Mouse (Mus musculus): ENCODE measurements around the gene Rgs13. TPM values are rescaled to one million over a fixed set of nuclear protein-coding genes. Genes with fewer than 3 reads are reported as not detected.

Gene Rgs13
- polyA plus RNA-seq, 1 experiment, result not detected

DNA sequence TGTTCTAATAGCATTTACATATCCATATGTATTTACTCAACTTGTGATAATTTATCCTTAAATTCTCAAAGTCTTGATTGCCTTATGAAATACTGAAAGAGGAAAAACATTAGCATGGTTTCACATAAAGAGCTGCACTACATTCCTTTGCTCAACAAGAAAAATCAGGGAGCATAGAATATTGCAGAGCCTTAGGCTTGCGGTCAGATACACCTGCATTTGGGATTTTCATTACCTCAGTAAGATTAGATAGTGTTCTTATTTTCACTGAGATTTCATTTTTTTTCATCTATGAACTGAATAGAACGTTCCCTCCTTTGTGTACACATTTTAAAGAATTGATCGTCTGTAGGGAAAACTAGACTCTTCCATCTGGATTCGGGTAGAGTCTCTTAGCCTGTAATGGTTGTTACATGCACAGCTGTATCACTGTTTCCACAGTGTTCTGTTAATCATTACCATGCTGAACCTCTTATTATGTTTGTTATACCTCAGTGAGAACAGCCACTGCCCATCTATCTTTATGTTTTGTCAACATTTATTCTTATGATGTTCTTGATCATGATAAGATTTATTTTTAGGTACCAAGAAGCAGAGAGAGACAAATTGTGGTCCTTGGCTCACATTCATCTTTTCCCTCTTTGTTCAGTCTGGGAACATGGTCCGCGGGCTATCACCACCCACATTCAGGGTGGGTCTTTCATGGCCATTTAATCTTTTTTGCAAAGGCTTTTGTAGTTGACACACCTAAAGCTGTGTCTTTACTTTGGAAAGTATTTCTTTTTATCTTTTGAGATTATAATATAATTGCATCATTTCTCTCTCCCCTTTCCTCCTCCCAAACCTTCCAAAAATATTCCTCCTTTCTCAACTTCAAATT lies 61.1 kb downstream of the Rgs13 start:
- H3K4me1 ChIP-seq (ENCODE audit: control insufficient read depth, insufficient read depth, low read length), result no peaks in the 10 kb centered on the region
- H3K27ac ChIP-seq (ENCODE audit: insufficient read depth, low read length), result no peak overlapping the region
- H3K9me3 ChIP-seq (replicated peaks; ENCODE audit: control insufficient read depth, insufficient read depth, low read length, poor library complexity, severe bottlenecking), result no peaks in the 10 kb centered on the region
- H3K27me3 ChIP-seq (ENCODE audit: control insufficient read depth, insufficient read depth, low read length, poor library complexity, severe bottlenecking), result no peaks in the 10 kb centered on the region
- no peaks in the 10 kb centered on the region for H3K36me3 ChIP-seq (ENCODE audit: control insufficient read depth, insufficient read depth, low read length, poor library complexity, severe bottlenecking)
- H3K9ac ChIP-seq (ENCODE audit: low read depth, poor library complexity, severe bottlenecking), result no peak overlapping the region
- no peak overlapping the region for H3K4me3 ChIP-seq (ENCODE audit: low read depth, low read length)
- TF ChIP-seq EP300 (IDR thresholded peaks at IDR 0.05; ENCODE audit: insufficient read depth, low read depth, low read length) (no peak), POLR2A (IDR thresholded peaks at IDR 0.05; ENCODE audit: insufficient read depth, low read length) (no peak), CTCF (IDR thresholded peaks at IDR 0.05; ENCODE audit: low read depth, low read length) (no peak)

DNA sequence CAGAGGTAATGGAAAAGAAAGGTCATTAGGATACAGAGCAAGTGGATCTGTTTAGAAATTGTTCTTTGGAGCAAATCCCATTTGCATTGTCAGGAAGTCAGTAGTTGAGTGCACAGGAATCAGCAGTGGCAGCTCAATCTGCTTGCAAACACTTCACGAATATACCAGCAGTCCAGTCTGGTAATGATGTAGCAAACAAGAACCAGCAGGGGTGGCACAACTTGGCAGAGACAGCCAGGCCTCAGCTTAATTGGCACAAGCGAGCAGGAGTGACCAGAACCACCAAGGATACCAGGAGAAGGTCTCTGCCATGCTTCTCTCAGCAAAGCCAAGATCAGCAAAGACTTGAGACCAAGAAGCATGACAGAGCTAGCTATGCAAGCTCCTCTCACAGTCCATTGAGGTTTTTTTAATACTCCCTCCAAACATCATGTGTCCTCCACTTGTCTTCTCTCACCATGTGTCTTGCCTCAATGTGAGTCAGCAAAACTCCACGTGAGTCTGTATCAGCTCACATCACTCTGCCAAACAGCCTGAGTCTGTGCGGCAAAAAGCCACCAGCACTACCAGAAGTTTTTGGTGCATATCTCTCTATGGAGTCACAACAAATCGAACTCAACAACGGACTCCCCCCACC lies 63.6 kb downstream of the Rgs13 start:
- TF ChIP-seq POLR2A (IDR thresholded peaks at IDR 0.05; ENCODE audit: insufficient read depth, low read length), result no peak
- TF ChIP-seq CTCF (IDR thresholded peaks at IDR 0.05; ENCODE audit: low read depth, low read length), result no peak
- TF ChIP-seq EP300 (IDR thresholded peaks at IDR 0.05; ENCODE audit: insufficient read depth, low read depth, low read length), result no peak
- Histone ChIP-seq H3K4me1 (ENCODE audit: control insufficient read depth, insufficient read depth, low read length) (no peaks in the 10 kb centered on the region), H3K9me3 (replicated peaks; ENCODE audit: control insufficient read depth, insufficient read depth, low read length, poor library complexity, severe bottlenecking) (no peaks in the 10 kb centered on the region), H3K27me3 (ENCODE audit: control insufficient read depth, insufficient read depth, low read length, poor library complexity, severe bottlenecking) (no peaks in the 10 kb centered on the region), H3K36me3 (ENCODE audit: control insufficient read depth, insufficient read depth, low read length, poor library complexity, severe bottlenecking) (no peaks in the 10 kb centered on the region), H3K9ac (ENCODE audit: low read depth, poor library complexity, severe bottlenecking) (no peak overlapping the region), H3K27ac (ENCODE audit: insufficient read depth, low read length) (no peak overlapping the region), H3K4me3 (ENCODE audit: low read depth, low read length) (no peak overlapping the region)

DNA sequence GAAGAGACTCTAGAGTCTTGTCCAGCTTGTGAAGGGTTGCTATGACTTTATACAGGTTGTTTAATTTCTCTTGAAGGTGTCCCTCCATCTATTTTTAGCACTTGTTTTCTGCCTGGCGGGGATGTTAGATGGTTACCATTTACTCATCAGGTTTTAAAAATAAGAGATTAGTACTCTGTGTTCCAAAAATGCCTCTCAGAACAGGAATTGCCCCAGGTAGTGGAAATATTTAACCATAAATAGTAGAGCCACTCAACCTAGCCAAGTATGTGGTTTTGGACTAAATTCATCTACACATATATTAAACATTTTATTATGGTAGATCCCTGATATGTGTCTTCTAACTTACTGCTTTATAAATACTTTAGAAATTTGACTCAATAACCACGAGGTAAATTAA lies 64.2 kb downstream of the Rgs13 start:
- TF ChIP-seq EP300 (IDR thresholded peaks at IDR 0.05; ENCODE audit: insufficient read depth, low read depth, low read length) (no peak), POLR2A (IDR thresholded peaks at IDR 0.05; ENCODE audit: insufficient read depth, low read length) (no peak), CTCF (IDR thresholded peaks at IDR 0.05; ENCODE audit: low read depth, low read length) (no peak)
- Histone ChIP-seq H3K36me3 (ENCODE audit: control insufficient read depth, insufficient read depth, low read length, poor library complexity, severe bottlenecking) (no peaks in the 10 kb centered on the region), H3K27me3 (ENCODE audit: control insufficient read depth, insufficient read depth, low read length, poor library complexity, severe bottlenecking) (no peaks in the 10 kb centered on the region), H3K9me3 (replicated peaks; ENCODE audit: control insufficient read depth, insufficient read depth, low read length, poor library complexity, severe bottlenecking) (no peaks in the 10 kb centered on the region), H3K9ac (ENCODE audit: low read depth, poor library complexity, severe bottlenecking) (no peak overlapping the region), H3K27ac (ENCODE audit: insufficient read depth, low read length) (no peak overlapping the region), H3K4me1 (ENCODE audit: control insufficient read depth, insufficient read depth, low read length) (no peaks in the 10 kb centered on the region), H3K4me3 (ENCODE audit: low read depth, low read length) (no peak overlapping the region)

DNA sequence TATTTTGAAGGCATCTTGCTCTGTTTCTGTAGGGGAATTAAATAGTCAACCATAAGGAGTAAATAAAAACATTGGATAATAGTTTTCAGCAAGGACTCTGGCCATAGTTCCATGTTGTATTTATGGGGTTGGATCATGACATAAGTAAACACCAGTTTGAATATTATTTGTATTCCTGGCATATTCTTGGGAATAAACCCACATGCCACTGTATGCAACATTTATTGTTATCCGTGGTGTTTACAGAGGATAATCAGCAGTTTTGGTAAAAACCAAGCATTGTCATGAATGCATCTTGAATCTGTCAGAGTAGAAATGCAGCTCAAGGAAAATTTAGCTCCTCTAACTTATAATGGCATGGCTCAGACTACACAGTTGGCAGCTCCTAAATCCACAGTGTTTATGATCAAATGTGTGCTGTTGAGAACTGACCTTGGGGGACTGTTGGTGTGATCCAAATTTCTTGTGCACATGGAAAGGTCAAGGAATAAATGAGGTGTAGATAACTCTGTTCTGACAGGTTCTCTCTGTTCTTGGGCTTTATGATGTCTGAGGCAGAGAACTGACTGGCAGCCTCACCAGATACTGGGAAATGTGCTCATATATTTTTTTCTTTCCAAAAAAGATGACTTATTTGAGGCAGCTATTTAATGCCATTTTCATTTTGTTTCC lies 78.4 kb downstream of the Rgs13 start:
- H3K36me3 ChIP-seq (ENCODE audit: control insufficient read depth, insufficient read depth, low read length, poor library complexity, severe bottlenecking), result no peaks in the 10 kb centered on the region
- no peak overlapping the region for H3K9ac ChIP-seq (ENCODE audit: low read depth, poor library complexity, severe bottlenecking)
- no peaks in the 10 kb centered on the region for H3K4me1 ChIP-seq (ENCODE audit: control insufficient read depth, insufficient read depth, low read length)
- TF ChIP-seq POLR2A (IDR thresholded peaks at IDR 0.05; ENCODE audit: insufficient read depth, low read length) (no peak), EP300 (IDR thresholded peaks at IDR 0.05; ENCODE audit: insufficient read depth, low read depth, low read length) (no peak), CTCF (IDR thresholded peaks at IDR 0.05; ENCODE audit: low read depth, low read length) (no peak)
- H3K27ac ChIP-seq (ENCODE audit: insufficient read depth, low read length), result no peak overlapping the region
- no peaks in the 10 kb centered on the region for H3K9me3 ChIP-seq (replicated peaks; ENCODE audit: control insufficient read depth, insufficient read depth, low read length, poor library complexity, severe bottlenecking)
- H3K4me3 ChIP-seq (ENCODE audit: low read depth, low read length), result no peak overlapping the region
- H3K27me3 ChIP-seq (ENCODE audit: control insufficient read depth, insufficient read depth, low read length, poor library complexity, severe bottlenecking), result no peaks in the 10 kb centered on the region

DNA sequence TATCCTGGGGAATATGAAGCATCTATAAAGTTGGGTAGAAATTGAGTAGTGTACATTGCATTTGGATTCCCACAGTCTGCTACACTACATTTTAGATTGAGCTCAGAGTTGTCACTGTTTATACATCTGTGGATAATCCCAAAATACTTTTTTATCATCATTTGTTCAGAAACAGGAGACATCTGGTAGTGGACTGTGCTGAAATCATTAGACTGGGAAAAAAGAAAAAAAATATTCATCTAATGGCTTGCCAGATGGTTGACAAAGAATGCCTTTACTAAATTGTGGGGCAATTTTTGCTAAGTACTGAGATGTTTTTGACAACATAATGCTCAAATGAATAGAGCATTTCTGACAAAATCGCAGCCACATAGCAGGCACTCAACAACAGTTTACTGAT lies 86.8 kb downstream of the Rgs13 start:
- H3K9me3 ChIP-seq (replicated peaks; ENCODE audit: control insufficient read depth, insufficient read depth, low read length, poor library complexity, severe bottlenecking), result no peaks in the 10 kb centered on the region
- no peak overlapping the region for H3K27ac ChIP-seq (ENCODE audit: insufficient read depth, low read length)
- TF ChIP-seq EP300 (IDR thresholded peaks at IDR 0.05; ENCODE audit: insufficient read depth, low read depth, low read length), result no peak
- no peaks in the 10 kb centered on the region for H3K4me1 ChIP-seq (ENCODE audit: control insufficient read depth, insufficient read depth, low read length)
- no peak overlapping the region for H3K4me3 ChIP-seq (ENCODE audit: low read depth, low read length)
- H3K36me3 ChIP-seq (ENCODE audit: control insufficient read depth, insufficient read depth, low read length, poor library complexity, severe bottlenecking), result no peaks in the 10 kb centered on the region
- no peak overlapping the region for H3K9ac ChIP-seq (ENCODE audit: low read depth, poor library complexity, severe bottlenecking)
- H3K27me3 ChIP-seq (ENCODE audit: control insufficient read depth, insufficient read depth, low read length, poor library complexity, severe bottlenecking), result no peaks in the 10 kb centered on the region

Other genes starting within 250 kb of the Rgs13 start
- 0.59 TPM in 1 of 2 replicates, not detected in the other for gene Rgs2, start 173.2 kb downstream of the Rgs13 start, polyA plus RNA-seq (2011; ENCODE audit: insufficient read depth, insufficient read length, low read depth, missing spikeins)
- gene Rgs1, start 71.9 kb upstream of the Rgs13 start, polyA plus RNA-seq (2011; ENCODE audit: insufficient read depth, insufficient read length, low read depth, missing spikeins), result not detected in 2 replicates

Data from ES-Bruce4 (cell line).